Mouse (Mus musculus) spleen, adult 2 months (tissue): ENCODE measurements around the gene Slmap. TPM values are rescaled to one million over a fixed set of nuclear protein-coding genes. Genes with fewer than 3 reads are reported as not detected.
A peak's percentile ranks its signal among the peaks of the same experiment; 100 is the strongest.

Experiments used
- DNase-seq, 2 experiments: peaks; one replicate each; pipeline versions ENCODE4 v3.0.0 to v3.0.0-alpha.2; 2012 to 2021; ENCODE audit warnings: low spot score in 2 of 2, low read depth in 1 of 2
- H3K27ac ChIP-seq: fragments of 200-500 bp; 2 replicates; pipeline ENCODE4 v1.5.1; 2012; ENCODE audit warnings: low read length, inconsistent platforms; ENCODE audit not compliant: insufficient read depth
- H3K27me3 ChIP-seq: fragments of 200-500 bp; 2 replicates; pipeline ENCODE4 v1.6.1; 2012; ENCODE audit warnings: mild to moderate bottlenecking, moderate library complexity, low read length, inconsistent platforms; ENCODE audit not compliant: control insufficient read depth, insufficient read depth
- H3K36me3 ChIP-seq: fragments of 200-500 bp; 2 replicates; pipeline ENCODE4 v1.6.1; 2012; ENCODE audit warnings: mild to moderate bottlenecking, low read length, inconsistent platforms; ENCODE audit not compliant: control insufficient read depth, insufficient read depth
- H3K4me1 ChIP-seq: fragments of 200-500 bp; 2 replicates; pipeline ENCODE4 v1.6.1; 2011; ENCODE audit warnings: inconsistent platforms; ENCODE audit not compliant: control insufficient read depth, insufficient read depth, insufficient read length
- H3K4me3 ChIP-seq: fragments of 200-500 bp; 2 replicates; pipeline ENCODE4 v1.5.1; 2011; ENCODE audit warnings: mild to moderate bottlenecking, inconsistent platforms; ENCODE audit not compliant: insufficient read depth, insufficient read length; ENCODE audit errors: extremely low read depth
- CTCF ChIP-seq: fragments of 200-500 bp; IDR thresholded peaks from 2 replicates; pipeline ENCODE4 v1.5.1; 2011; ENCODE audit warnings: mild to moderate bottlenecking, inconsistent platforms; ENCODE audit not compliant: insufficient read depth, insufficient read length, insufficient replicate concordance; ENCODE audit errors: extremely low read depth
- POLR2A ChIP-seq: fragments of 200-500 bp; IDR thresholded peaks from 2 replicates; pipeline ENCODE4 v1.6.1; 2011; ENCODE audit warnings: low read depth, low read length, inconsistent platforms
- WGBS: fragments of 180-500 bp; shearing (Covaris S2); methylation state at CpG from one replicate; pipeline ENCODE4 v1.1.7; 2018; 5-methylcytosine and 5-hydroxymethylcytosine counted together
- polyA plus RNA-seq: library from polyadenylated mRNA; depleted of rRNA; stranded (reverse); fragments of >200 nt; gene quantifications from 2 replicates; pipeline ENCODE4 v1.2.3, GENCODE M21; 2012

Slmap gene
- polyA plus RNA-seq, 1 experiment = 9.3 TPM

DNA sequence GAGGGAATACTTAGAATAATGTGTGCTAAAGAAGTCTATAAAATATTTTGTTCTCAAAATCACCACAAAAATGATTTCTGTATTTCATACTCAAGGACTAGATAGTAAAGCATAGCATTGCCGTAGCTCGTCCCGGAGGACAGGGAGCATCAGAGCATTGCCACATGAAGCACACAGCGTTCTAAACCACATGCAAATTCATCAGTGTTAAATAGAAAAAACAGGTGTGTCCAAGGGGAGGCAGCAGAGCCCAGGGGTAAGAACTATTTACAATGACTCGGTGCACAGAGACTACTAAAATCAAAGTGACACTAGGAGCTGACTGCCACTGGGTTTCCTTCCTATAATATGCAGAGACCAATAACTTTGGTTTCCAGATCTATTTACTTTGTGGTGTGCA, 57.0 kb downstream of the Slmap start:
- no peaks in the 10 kb centered on the region; the same call in none of the 2 replicates for H3K4me1 ChIP-seq

DNA sequence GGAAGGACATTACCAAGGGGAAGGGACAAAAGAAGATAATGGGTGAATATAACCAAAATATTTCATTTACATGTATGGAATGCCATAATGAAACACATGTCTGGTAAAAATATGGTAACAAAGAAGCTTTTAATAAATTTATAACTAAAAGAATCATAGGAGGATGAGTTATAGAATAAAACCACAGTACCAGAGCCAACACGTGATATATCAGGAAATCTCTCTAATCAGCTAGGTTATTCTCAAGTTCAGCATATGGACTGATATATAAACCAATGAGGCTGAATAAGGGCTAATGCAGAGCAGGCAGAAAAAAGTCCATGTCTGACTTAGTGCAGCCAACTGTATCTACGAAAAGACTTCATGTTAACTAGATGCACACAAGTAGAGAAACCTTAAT, 58.3 kb downstream of the Slmap start:
- no peak overlapping the region for H3K27ac ChIP-seq
- no peaks in the 10 kb centered on the region; the same call in none of the 2 replicates for H3K4me1 ChIP-seq
- no peak for DNase-seq
- H3K4me3 ChIP-seq = no peak overlapping the region
- H3K27me3 ChIP-seq = no peaks in the 10 kb centered on the region
- TF ChIP-seq POLR2A = no peak
- TF ChIP-seq CTCF = no peak
- WGBS = 88% methylated on average over 2 of the region's 2 CpGs
- no peaks in the 10 kb centered on the region; the same call in 1 of the 2 replicates for H3K36me3 ChIP-seq

More for the DNA sequence above, 57.0 kb downstream of the Slmap start:
- Histone ChIP-seq H3K27ac (peak overlapping the region; percentile 33; the same call in 1 of the 2 replicates), H3K36me3 (no peaks in the 10 kb centered on the region), H3K27me3 (no peaks in the 10 kb centered on the region), H3K4me3 (no peak overlapping the region)
- 42% methylated on average over 5 of the region's 5 CpGs for WGBS
- DNase-seq = peak; percentile 25 to 62
- TF ChIP-seq POLR2A = no peak
- no peak for TF ChIP-seq CTCF

GRCm38 (mm10) chr14:26467974-26468373, 66.8 kb downstream of the Slmap start:
- Histone ChIP-seq H3K4me3 (no peak overlapping the region), H3K4me1 (peaks cover 5% of the 10 kb centered on the region; the same call in 1 of the 2 replicates), H3K36me3 (peaks cover 2% of the 10 kb centered on the region; the same call in 1 of the 2 replicates), H3K27ac (no peak overlapping the region), H3K27me3 (no peaks in the 10 kb centered on the region)
- WGBS = 92% methylated on average over 4 of the region's 4 CpGs
- DNase-seq = no peak
- TF ChIP-seq CTCF (no peak), POLR2A (no peak)

DNA sequence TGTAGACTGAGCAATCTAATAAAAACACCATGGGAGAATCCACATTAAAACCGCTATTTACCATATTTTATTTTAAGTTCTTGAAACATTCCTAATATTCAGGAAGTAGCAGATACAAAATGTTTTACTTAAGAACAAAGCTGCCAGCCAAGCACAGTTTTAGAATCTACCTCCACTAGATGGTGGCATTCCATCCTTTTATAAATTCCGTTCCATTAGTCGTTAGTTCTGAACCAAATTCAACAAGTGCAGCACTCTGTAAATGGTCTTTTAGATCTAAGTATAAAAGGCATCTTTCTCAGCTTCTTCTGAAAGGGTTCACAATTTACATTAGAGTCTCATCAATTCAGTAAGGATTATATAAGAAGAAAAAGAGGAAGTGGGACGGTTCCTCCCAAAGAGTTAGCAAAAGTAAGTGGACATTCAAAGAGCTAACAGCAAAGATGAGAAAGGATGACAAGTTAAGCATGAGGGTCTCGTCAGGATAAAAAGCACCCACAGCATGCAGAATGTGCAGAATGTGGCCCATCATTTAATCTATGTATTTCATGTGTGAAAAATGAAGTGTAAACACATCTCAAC, 68.1 kb downstream of the Slmap start:
- DNase-seq = no peak
- no peaks in the 10 kb centered on the region for H3K27me3 ChIP-seq
- no peak overlapping the region for H3K27ac ChIP-seq
- WGBS = 69% methylated on average over 5 of the region's 5 CpGs
- TF ChIP-seq CTCF = no peak
- H3K4me3 ChIP-seq = no peak overlapping the region
- H3K4me1 ChIP-seq = peaks cover 5% of the 10 kb centered on the region; the same call in 1 of the 2 replicates
- peaks cover 8% of the 10 kb centered on the region; the same call in 1 of the 2 replicates for H3K36me3 ChIP-seq

- no peak for TF ChIP-seq CTCF
- TF ChIP-seq POLR2A = no peak
- H3K27me3 ChIP-seq = no peaks in the 10 kb centered on the region
- no peak overlapping the region for H3K4me3 ChIP-seq
- peaks cover 5% of the 10 kb centered on the region; the same call in 1 of the 2 replicates for H3K4me1 ChIP-seq
- DNase-seq = no peak
- H3K27ac ChIP-seq = peak overlapping the region; percentile 82
- peaks cover 8% of the 10 kb centered on the region; the same call in 1 of the 2 replicates for H3K36me3 ChIP-seq
- 50% methylated on average over 6 of the region's 6 CpGs for WGBS
Measured at GRCm38 (mm10) chr14:26465898-26466297, 68.8 kb downstream of the Slmap start.

- no peaks in the 10 kb centered on the region for H3K4me1 ChIP-seq
- no peak overlapping the region for H3K4me3 ChIP-seq
- H3K27ac ChIP-seq = no peak overlapping the region
- DNase-seq = peak in 1 of 2 experiments; percentile 8
- no peak for TF ChIP-seq POLR2A
- no peak for TF ChIP-seq CTCF
- H3K36me3 ChIP-seq = peaks cover 17% of the 10 kb centered on the region; the same call in 1 of the 2 replicates
- no peaks in the 10 kb centered on the region for H3K27me3 ChIP-seq
Measured at GRCm38 (mm10) chr14:26459516-26459915, 75.2 kb downstream of the Slmap start.

DNA sequence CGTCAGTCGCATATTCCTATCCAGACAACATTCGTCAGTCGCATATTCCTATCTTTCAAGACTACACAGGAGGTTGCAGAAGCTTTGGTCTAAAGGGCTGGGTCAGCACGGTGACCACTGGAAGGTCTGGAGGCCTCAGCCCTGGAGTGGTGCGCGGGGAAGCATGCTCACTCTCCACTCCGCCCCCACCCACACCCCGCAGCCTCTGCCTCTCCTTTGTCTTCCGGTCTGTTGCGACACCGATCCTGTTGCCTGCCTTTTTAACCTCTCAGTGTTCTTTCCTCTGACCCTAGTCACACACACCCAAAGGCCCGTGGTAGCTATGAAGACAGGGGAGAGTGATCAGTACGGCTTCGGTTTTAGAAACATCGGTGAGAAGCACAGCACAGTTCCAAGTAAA, 79.9 kb downstream of the Slmap start:
- H3K4me3 ChIP-seq = no peak overlapping the region
- 68% methylated on average over 16 of the region's 16 CpGs for WGBS
- H3K4me1 ChIP-seq = no peaks in the 10 kb centered on the region
- H3K27ac ChIP-seq = no peak overlapping the region
- TF ChIP-seq CTCF = no peak
- no peak for TF ChIP-seq POLR2A
- no peak for DNase-seq
- peaks cover 4% of the 10 kb centered on the region; the same call in 1 of the 2 replicates for H3K36me3 ChIP-seq
- H3K27me3 ChIP-seq = no peaks in the 10 kb centered on the region
